Mouse (Mus musculus): ENCODE measurements around the gene Dram2. TPM values are rescaled to one million over a fixed set of nuclear protein-coding genes. Genes with fewer than 3 reads are reported as not detected.

Dram2 gene
- polyA plus RNA-seq (2015; fragmentation: Nextera tagmentation; extraction: Ambion mirVana): 90.8 and 94.7 TPM in 2 replicates

DNA sequence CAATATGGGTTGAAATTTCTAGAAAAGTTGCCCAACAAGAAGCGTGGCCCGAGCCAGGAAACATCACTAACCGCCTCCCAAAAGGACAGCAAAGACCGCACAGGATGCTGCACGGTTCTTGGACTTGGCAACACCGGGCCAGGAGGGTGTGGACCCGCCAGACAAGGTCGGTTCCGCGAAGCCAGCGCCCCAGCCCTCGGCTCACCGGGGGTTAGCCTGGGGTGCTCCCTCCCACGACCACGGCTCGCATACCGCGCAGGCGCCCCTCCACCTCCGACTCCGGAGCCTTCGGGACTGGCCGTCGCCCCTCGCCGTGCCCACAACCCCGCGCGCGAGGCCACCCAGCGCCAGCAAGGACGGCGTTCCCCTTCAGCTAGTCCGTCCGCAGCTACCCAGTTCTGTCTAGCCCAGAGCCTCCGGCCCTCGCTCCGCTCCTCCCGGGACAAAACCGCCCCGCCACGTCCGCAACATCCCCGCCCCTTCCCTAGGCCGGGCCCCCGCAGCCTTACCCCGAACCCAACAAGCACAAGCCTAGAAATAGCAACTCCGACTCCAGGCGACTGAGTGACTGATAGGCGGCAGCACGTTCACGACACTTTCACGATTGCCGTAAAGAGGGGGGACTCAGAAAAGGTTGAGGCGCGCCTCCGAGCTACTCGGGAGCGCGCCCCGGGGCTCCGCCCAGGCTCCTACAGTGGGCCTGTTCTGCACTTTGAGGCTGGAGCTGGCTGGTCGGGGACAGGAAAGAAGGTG lies at the start of gene Dram2, which contains the start of gene Cept1:
Gene Dram2, plus strand, starts transcription at position 628 of the 753 bp plus-strand sequence.
Gene Cept1, minus strand, starts transcription at position 632 of the 753 bp plus-strand sequence.
- WGBS: under 1% methylated on average over 63 of the region's 63 CpGs
- H3K4me2 ChIP-seq (replicated peaks; ENCODE audit: low read depth, low read length): peak within 1 kb of the TSS; percentile 68
- no peaks in the 10 kb centered on the region for H3K27me3 ChIP-seq (ENCODE audit: insufficient read depth, low read length)
- H3K4me3 ChIP-seq (ENCODE audit: low read length): peak within 1 kb of the TSS; percentile 89
- H3K9ac ChIP-seq (replicated peaks; ENCODE audit: low read length): peak within 1 kb of the TSS; percentile 93
- no peaks in the 10 kb centered on the region for H3K36me3 ChIP-seq (ENCODE audit: insufficient read depth, low read length)
- ATAC-seq (ENCODE audit: low FRiP score, low TSS enrichment): peak; percentile 98
- H3K4me1 ChIP-seq (ENCODE audit: insufficient read depth, low read length): peaks cover 34% of the 10 kb centered on the region
- H3K9me3 ChIP-seq (ENCODE audit: low read length): no peaks in the 10 kb centered on the region
- H3K27ac ChIP-seq (ENCODE audit: low read length): peak within 1 kb of the TSS; percentile 99

GRCm38 (mm10) chr3:106500510-106500909 lies 47.1 kb upstream of the Dram2 start:
- Histone ChIP-seq H3K27me3 (ENCODE audit: insufficient read depth, low read length) (no peaks in the 10 kb centered on the region), H3K4me3 (ENCODE audit: low read length) (no peak overlapping the region), H3K27ac (ENCODE audit: low read length) (no peak overlapping the region), H3K9ac (replicated peaks; ENCODE audit: low read length) (no peak overlapping the region), H3K36me3 (ENCODE audit: insufficient read depth, low read length) (peaks cover 24% of the 10 kb centered on the region), H3K4me1 (ENCODE audit: insufficient read depth, low read length) (0 out of 2 replicates have a peak, but pooled peaks cover 6% of the 10 kb centered on the region), H3K9me3 (ENCODE audit: low read length) (no peaks in the 10 kb centered on the region), H3K4me2 (replicated peaks; ENCODE audit: low read depth, low read length) (no peak overlapping the region)
- WGBS: 96% methylated on average over 2 of the region's 2 CpGs
- ATAC-seq (ENCODE audit: low FRiP score, low TSS enrichment): no peak

DNA sequence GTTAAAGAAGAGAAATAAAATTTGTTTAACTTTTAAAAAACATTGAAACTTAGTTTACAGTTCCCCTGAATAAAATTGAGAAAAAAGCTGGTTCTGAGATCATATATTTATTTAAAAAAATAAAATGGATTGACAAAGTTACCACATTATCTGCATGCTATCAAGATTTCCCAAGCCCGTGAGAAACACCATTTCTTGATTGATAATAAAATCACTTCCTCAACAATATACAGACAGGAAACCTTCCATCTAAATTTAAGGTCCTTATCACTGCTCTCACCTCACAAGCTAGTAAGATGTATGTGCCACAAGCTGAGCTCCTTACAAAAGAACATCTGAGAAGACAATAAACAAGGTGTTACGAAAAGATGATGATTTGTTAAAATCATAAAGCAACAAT lies 44.7 kb upstream of the Dram2 start:
- Histone ChIP-seq H3K4me1 (ENCODE audit: insufficient read depth, low read length) (no peaks in the 10 kb centered on the region), H3K36me3 (ENCODE audit: insufficient read depth, low read length) (peaks cover 24% of the 10 kb centered on the region)
- 91% methylated on average over 2 of the region's 2 CpGs for WGBS

DNA sequence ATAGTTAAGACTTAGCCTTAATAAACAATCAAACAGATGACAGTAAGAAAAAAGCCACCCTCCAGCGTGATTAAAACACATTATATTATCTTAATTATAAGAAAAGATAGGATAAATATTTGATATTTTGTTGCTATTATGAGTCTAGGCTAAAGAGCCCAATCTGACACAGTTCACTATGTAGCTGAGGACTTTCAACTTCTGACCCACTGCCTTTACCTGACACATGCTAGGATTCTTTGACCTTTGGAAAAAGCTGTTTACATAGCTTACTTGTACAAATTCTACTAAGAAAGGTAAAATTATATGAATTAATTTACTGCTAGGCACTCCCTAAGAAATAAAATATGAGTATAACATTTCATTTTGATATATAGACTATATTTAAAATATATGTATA lies 36.9 kb upstream of the Dram2 start:
- H3K27ac ChIP-seq (ENCODE audit: low read length): no peak overlapping the region
- WGBS: 87% methylated on average over 1 of the region's 1 CpGs
- no peaks in the 10 kb centered on the region for H3K9me3 ChIP-seq (ENCODE audit: low read length)
- H3K4me1 ChIP-seq (ENCODE audit: insufficient read depth, low read length): no peaks in the 10 kb centered on the region
- H3K9ac ChIP-seq (replicated peaks; ENCODE audit: low read length): no peak overlapping the region
- H3K36me3 ChIP-seq (ENCODE audit: insufficient read depth, low read length): no peaks in the 10 kb centered on the region
- no peaks in the 10 kb centered on the region for H3K27me3 ChIP-seq (ENCODE audit: insufficient read depth, low read length)
- no peak overlapping the region for H3K4me2 ChIP-seq (replicated peaks; ENCODE audit: low read depth, low read length)
- H3K4me3 ChIP-seq (ENCODE audit: low read length): no peak overlapping the region
- ATAC-seq (ENCODE audit: low FRiP score, low TSS enrichment): no peak

More for the DNA sequence above, 44.7 kb upstream of the Dram2 start:
- no peaks in the 10 kb centered on the region for H3K27me3 ChIP-seq (ENCODE audit: insufficient read depth, low read length)
- no peak overlapping the region for H3K27ac ChIP-seq (ENCODE audit: low read length)
- H3K9ac ChIP-seq (replicated peaks; ENCODE audit: low read length): no peak overlapping the region
- no peaks in the 10 kb centered on the region for H3K9me3 ChIP-seq (ENCODE audit: low read length)
- ATAC-seq (ENCODE audit: low FRiP score, low TSS enrichment): no peak
- H3K4me3 ChIP-seq (ENCODE audit: low read length): no peak overlapping the region
- H3K4me2 ChIP-seq (replicated peaks; ENCODE audit: low read depth, low read length): no peak overlapping the region

- 87% methylated on average over 6 of the region's 6 CpGs for WGBS
- no peak for ATAC-seq (ENCODE audit: low FRiP score, low TSS enrichment)
- H3K27me3 ChIP-seq (ENCODE audit: insufficient read depth, low read length): no peaks in the 10 kb centered on the region
- no peaks in the 10 kb centered on the region for H3K4me1 ChIP-seq (ENCODE audit: insufficient read depth, low read length)
- H3K4me3 ChIP-seq (ENCODE audit: low read length): no peak overlapping the region
- no peak overlapping the region for H3K4me2 ChIP-seq (replicated peaks; ENCODE audit: low read depth, low read length)
- H3K9me3 ChIP-seq (ENCODE audit: low read length): no peaks in the 10 kb centered on the region
- H3K27ac ChIP-seq (ENCODE audit: low read length): no peak overlapping the region
- H3K36me3 ChIP-seq (ENCODE audit: insufficient read depth, low read length): no peaks in the 10 kb centered on the region
- H3K9ac ChIP-seq (replicated peaks; ENCODE audit: low read length): no peak overlapping the region
Measured at GRCm38 (mm10) chr3:106515016-106515415, 32.6 kb upstream of the Dram2 start.

- Histone ChIP-seq H3K9ac (replicated peaks; ENCODE audit: low read length) (no peak overlapping the region), H3K4me2 (replicated peaks; ENCODE audit: low read depth, low read length) (no peak overlapping the region), H3K4me1 (ENCODE audit: insufficient read depth, low read length) (no peaks in the 10 kb centered on the region), H3K27me3 (ENCODE audit: insufficient read depth, low read length) (no peaks in the 10 kb centered on the region), H3K27ac (ENCODE audit: low read length) (no peak overlapping the region), H3K4me3 (ENCODE audit: low read length) (no peak overlapping the region), H3K9me3 (ENCODE audit: low read length) (no peaks in the 10 kb centered on the region), H3K36me3 (ENCODE audit: insufficient read depth, low read length) (no peaks in the 10 kb centered on the region)
- 95% methylated on average over 1 of the region's 1 CpGs for WGBS
- ATAC-seq (ENCODE audit: low FRiP score, low TSS enrichment): no peak
Measured at GRCm38 (mm10) chr3:106522730-106523129, 24.9 kb upstream of the Dram2 start.

DNA sequence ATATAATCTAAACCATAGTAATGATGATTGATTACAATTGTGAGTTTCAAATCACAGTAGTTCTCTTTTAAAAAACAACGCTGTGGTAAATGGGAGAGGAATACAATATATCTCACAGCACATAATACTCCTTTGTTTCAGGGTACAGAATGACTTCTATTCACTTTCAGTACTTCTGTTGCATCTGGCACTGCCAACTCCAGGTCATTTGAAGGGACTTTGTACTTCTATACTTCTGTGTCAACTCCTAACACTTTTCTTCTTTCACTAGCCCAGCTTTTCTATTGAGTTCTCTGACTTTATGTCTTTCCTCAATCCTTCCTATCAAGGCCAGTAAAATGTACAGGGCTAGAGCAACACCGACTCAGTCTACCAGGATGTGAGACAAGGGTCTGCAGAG lies 21.2 kb upstream of the Dram2 start:
- Histone ChIP-seq H3K27me3 (ENCODE audit: insufficient read depth, low read length) (no peaks in the 10 kb centered on the region), H3K9ac (replicated peaks; ENCODE audit: low read length) (no peak overlapping the region), H3K4me3 (ENCODE audit: low read length) (no peak overlapping the region), H3K4me1 (ENCODE audit: insufficient read depth, low read length) (no peaks in the 10 kb centered on the region), H3K4me2 (replicated peaks; ENCODE audit: low read depth, low read length) (no peak overlapping the region), H3K9me3 (ENCODE audit: low read length) (no peaks in the 10 kb centered on the region), H3K36me3 (ENCODE audit: insufficient read depth, low read length) (no peaks in the 10 kb centered on the region), H3K27ac (ENCODE audit: low read length) (no peak overlapping the region)
- WGBS: 92% methylated on average over 2 of the region's 2 CpGs
- no peak for ATAC-seq (ENCODE audit: low FRiP score, low TSS enrichment)

- H3K36me3 ChIP-seq (ENCODE audit: insufficient read depth, low read length): no peaks in the 10 kb centered on the region
Measured at GRCm38 (mm10) chr3:106528032-106528431, 19.6 kb upstream of the Dram2 start.

DNA sequence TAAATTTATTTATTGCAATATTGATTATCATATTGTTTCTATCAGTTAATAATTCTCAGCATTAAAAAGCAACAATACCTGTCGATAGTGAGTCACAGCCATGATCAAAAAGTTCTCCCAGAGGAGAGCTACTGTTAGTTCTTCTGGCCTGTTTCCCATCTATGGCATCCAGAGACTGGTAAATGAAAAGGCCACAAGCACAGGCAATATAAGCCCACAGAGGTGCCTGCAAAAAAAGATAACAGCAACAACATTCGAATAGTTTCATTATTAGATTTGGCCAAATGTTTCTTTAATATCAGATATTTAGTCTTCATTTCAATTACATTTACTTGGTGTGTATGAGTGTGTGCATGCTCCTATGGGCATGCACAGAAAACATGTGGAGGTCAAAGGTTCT lies 14.3 kb upstream of the Dram2 start:
- Histone ChIP-seq H3K9me3 (ENCODE audit: low read length) (no peaks in the 10 kb centered on the region), H3K27me3 (ENCODE audit: insufficient read depth, low read length) (no peaks in the 10 kb centered on the region), H3K4me3 (ENCODE audit: low read length) (no peak overlapping the region), H3K27ac (ENCODE audit: low read length) (no peak overlapping the region), H3K4me1 (ENCODE audit: insufficient read depth, low read length) (no peaks in the 10 kb centered on the region), H3K4me2 (replicated peaks; ENCODE audit: low read depth, low read length) (no peak overlapping the region), H3K36me3 (ENCODE audit: insufficient read depth, low read length) (no peaks in the 10 kb centered on the region), H3K9ac (replicated peaks; ENCODE audit: low read length) (no peak overlapping the region)
- ATAC-seq (ENCODE audit: low FRiP score, low TSS enrichment): no peak
- WGBS: 88% methylated on average over 2 of the region's 2 CpGs

More at GRCm38 (mm10) chr3:106528032-106528431, 19.6 kb upstream of the Dram2 start:
- Histone ChIP-seq H3K4me2 (replicated peaks; ENCODE audit: low read depth, low read length) (no peak overlapping the region), H3K9me3 (ENCODE audit: low read length) (no peaks in the 10 kb centered on the region), H3K9ac (replicated peaks; ENCODE audit: low read length) (no peak overlapping the region), H3K4me1 (ENCODE audit: insufficient read depth, low read length) (no peaks in the 10 kb centered on the region), H3K27me3 (ENCODE audit: insufficient read depth, low read length) (no peaks in the 10 kb centered on the region), H3K27ac (ENCODE audit: low read length) (no peak overlapping the region), H3K4me3 (ENCODE audit: low read length) (no peak overlapping the region)
- ATAC-seq (ENCODE audit: low FRiP score, low TSS enrichment): no peak
- WGBS: 85% methylated on average over 2 of the region's 2 CpGs

GRCm38 (mm10) chr3:106544721-106545316 lies 2.8 kb upstream of the Dram2 start:
- Histone ChIP-seq H3K36me3 (ENCODE audit: insufficient read depth, low read length) (no peaks in the 10 kb centered on the region), H3K27ac (ENCODE audit: low read length) (no peak overlapping the region), H3K4me2 (replicated peaks; ENCODE audit: low read depth, low read length) (no peak overlapping the region), H3K4me3 (ENCODE audit: low read length) (no peak overlapping the region), H3K9ac (replicated peaks; ENCODE audit: low read length) (no peak overlapping the region), H3K27me3 (ENCODE audit: insufficient read depth, low read length) (no peaks in the 10 kb centered on the region), H3K4me1 (ENCODE audit: insufficient read depth, low read length) (peaks cover 30% of the 10 kb centered on the region), H3K9me3 (ENCODE audit: low read length) (no peaks in the 10 kb centered on the region)
- 70% methylated on average over 8 of the region's 8 CpGs for WGBS
- ATAC-seq (ENCODE audit: low FRiP score, low TSS enrichment): no peak

Measured in kidney, embryonic 16.5 days (tissue).